Mouse (Mus musculus): ENCODE data around the gene Ucn2.

DNA sequence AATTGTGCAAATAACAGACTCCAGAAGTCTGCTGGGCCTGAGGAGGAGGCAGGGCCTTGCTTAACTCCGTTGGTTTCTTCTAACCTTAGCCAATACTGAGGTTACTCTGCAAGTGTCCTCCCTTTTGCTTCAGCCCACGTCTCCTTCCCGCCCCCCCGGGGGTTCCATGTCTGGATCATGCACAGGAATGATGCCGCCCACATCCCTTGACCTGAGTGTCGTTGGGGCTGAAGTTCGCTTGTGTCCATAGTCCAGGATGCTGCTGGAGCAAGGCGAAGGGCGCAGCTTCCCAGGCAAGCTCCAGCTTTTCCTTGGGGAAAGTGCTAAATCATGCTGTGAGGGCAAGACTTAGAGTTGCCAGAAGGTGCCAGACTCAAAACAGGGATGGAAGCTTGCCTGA is 10.6 kb downstream of the Ucn2 start:
- no peak for TF ChIP-seq CTCF (IDR thresholded peaks at IDR 0.05)
- no peak for TF ChIP-seq EP300 (IDR thresholded peaks at IDR 0.05)

Data from lung, postnatal 0 days (tissue).